Mouse (Mus musculus) kidney, embryonic 14.5 days (tissue): ENCODE data around the gene Traf5. TPM values are rescaled to one million over a fixed set of nuclear protein-coding genes. Genes with fewer than 3 reads are reported as not detected.

ENCODE experiments used
- ATAC-seq: fragments of 200-750 bp; cut with Nextera tagmentation; 2 replicates; pipeline ENCODE4 v1.8.0; 2017; ENCODE audit warnings: moderate number of reproducible peaks, mild to moderate bottlenecking, moderate TSS enrichment, moderate library complexity; ENCODE audit not compliant: low FRiP score, low TSS enrichment
- H3K27ac ChIP-seq: fragments of 300-500 bp; sonication (generic); 2 replicates; pipeline ENCODE4 v1.5.1; 2014; ENCODE audit warnings: low read depth, mild to moderate bottlenecking, low read length, moderate library complexity, mixed read lengths
- H3K27me3 ChIP-seq: fragments of 300-500 bp; sonication (generic); 2 replicates; pipeline ENCODE4 v1.6.1; 2014; ENCODE audit warnings: mild to moderate bottlenecking, low read length; ENCODE audit not compliant: control insufficient read depth, insufficient read depth
- H3K36me3 ChIP-seq: fragments of 300-500 bp; sonication (generic); 2 replicates; pipeline ENCODE4 v1.6.1; 2014; ENCODE audit warnings: low read length, mixed read lengths; ENCODE audit not compliant: control insufficient read depth, insufficient read depth
- H3K4me1 ChIP-seq: fragments of 300-500 bp; sonication (generic); 2 replicates; pipeline ENCODE4 v1.6.1; 2014; ENCODE audit warnings: low read length, mixed read lengths; ENCODE audit not compliant: control insufficient read depth, insufficient read depth
- H3K4me2 ChIP-seq: fragments of 300-500 bp; sonication (generic); replicated peaks from 2 replicates; pipeline ENCODE4 v1.6.1; 2014; ENCODE audit warnings: low read depth, mild to moderate bottlenecking, low read length
- H3K4me3 ChIP-seq: fragments of 300-500 bp; sonication (generic); 2 replicates; pipeline ENCODE4 v1.5.1; 2014; ENCODE audit warnings: mild to moderate bottlenecking, low read length
- H3K9ac ChIP-seq: fragments of 300-500 bp; sonication (generic); 2 replicates; pipeline ENCODE4 v1.6.1; 2014; ENCODE audit warnings: low read depth, mild to moderate bottlenecking, low read length, moderate library complexity
- H3K9me3 ChIP-seq: fragments of 300-500 bp; sonication (generic); 2 replicates; pipeline ENCODE4 v1.6.1; 2016; ENCODE audit warnings: low read length; ENCODE audit not compliant: control insufficient read depth
- WGBS: fragments of 180-500 bp; shearing (Covaris S2); extraction: QIAGEN DNeasy Blood & Tissue Kit; methylation state at CpG from one replicate; pipeline ENCODE4 v1.1.7; 2014; 5-methylcytosine and 5-hydroxymethylcytosine counted together
- polyA plus RNA-seq: library from polyadenylated mRNA; unstranded; fragments of >200 nt; fragmentation: Nextera tagmentation; extraction: Ambion mirVana; gene quantifications from 2 replicates; pipeline ENCODE4 v1.2.1, GENCODE M21; 2014

The Traf5 gene
- polyA plus RNA-seq, result 14.7 and 15.5 TPM in 2 replicates

DNA sequence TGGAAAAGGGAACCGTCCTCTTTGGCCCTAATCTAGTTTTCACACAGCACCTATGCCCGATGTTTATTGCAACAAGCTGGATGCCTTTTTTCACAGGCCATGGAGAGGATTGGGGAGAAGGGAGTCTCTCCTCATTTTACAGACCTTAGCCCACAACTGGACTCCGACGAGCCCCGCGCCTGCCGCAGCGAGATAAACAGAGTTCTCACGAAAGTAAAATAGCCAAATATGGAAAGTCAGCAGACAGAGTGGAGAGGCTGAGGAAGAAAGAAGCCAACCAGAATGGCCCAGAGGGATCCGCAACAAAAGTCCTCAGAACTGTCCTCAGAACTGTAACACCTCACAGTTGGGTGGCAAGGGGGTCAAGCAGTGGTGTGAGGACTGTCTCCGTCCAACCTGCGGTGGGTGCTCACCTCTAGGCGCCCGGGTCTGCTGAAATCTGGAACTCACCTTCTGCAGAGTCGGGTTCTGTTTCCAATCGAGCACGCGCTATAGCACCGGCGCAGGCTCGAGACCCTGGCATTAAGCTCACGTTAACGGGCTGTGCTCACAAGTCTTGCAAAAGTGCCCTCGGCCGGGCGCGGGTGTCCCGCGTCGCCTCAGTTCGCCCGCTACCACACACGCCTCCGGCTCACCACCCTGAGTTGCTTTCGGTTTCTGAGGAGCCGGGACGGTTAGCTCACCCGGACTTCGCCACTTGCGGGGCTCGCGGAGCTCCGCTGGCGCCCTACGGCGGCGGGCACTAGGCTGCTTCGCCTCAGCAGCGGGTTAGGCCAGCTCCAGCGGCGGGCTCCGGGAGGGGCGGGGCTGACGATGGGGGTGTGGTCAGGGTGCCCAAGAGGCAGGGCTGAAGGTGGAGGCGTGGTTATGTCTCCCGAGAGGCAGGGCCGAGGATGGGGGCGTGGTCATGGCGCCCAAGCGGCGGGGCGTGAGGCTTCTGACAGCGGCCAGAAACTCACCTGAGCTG is at the start of gene Traf5:
Gene Traf5, minus strand, starts transcription at position 754 of the 967 bp plus-strand sequence.
- no peaks in the 10 kb centered on the region for H3K36me3 ChIP-seq
- WGBS, result 2% methylated on average over 63 of the region's 63 CpGs
- no peaks in the 10 kb centered on the region for H3K9me3 ChIP-seq
- H3K4me2 ChIP-seq, result peak within 1 kb of the TSS; percentile 84
- H3K4me1 ChIP-seq, result 0 out of 2 replicates have a peak, but pooled peaks cover 10% of the 10 kb centered on the region
- ATAC-seq, result peak; percentile 98
- H3K27me3 ChIP-seq, result no peaks in the 10 kb centered on the region
- peak within 1 kb of the TSS; percentile 61; the same call in 1 of the 2 replicates for H3K27ac ChIP-seq
- peak within 1 kb of the TSS; percentile 58 for H3K4me3 ChIP-seq
- peak within 1 kb of the TSS; percentile 74 for H3K9ac ChIP-seq

DNA sequence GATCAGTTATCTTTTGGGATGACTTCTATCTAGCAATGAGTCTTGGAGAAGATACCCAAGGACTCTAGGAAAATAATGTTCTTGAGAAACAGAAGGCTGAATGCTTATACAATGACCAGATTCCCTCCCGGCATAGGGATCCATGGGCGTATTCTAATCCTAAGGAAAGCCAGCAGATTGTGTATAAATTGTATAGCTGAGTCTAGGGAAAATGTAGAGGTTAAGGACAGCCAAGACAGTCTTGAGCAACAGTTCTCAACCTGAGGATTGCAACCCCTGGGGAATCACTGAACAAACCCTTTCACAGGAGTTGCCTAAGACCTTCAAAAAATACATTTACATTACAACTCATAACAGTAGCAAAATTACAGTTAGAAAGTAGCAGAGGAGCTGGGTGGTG is 48.0 kb upstream of the Traf5 start:
- H3K4me1 ChIP-seq, result peaks cover 9% of the 10 kb centered on the region; the same call in 1 of the 2 replicates
- no peak for ATAC-seq

DNA sequence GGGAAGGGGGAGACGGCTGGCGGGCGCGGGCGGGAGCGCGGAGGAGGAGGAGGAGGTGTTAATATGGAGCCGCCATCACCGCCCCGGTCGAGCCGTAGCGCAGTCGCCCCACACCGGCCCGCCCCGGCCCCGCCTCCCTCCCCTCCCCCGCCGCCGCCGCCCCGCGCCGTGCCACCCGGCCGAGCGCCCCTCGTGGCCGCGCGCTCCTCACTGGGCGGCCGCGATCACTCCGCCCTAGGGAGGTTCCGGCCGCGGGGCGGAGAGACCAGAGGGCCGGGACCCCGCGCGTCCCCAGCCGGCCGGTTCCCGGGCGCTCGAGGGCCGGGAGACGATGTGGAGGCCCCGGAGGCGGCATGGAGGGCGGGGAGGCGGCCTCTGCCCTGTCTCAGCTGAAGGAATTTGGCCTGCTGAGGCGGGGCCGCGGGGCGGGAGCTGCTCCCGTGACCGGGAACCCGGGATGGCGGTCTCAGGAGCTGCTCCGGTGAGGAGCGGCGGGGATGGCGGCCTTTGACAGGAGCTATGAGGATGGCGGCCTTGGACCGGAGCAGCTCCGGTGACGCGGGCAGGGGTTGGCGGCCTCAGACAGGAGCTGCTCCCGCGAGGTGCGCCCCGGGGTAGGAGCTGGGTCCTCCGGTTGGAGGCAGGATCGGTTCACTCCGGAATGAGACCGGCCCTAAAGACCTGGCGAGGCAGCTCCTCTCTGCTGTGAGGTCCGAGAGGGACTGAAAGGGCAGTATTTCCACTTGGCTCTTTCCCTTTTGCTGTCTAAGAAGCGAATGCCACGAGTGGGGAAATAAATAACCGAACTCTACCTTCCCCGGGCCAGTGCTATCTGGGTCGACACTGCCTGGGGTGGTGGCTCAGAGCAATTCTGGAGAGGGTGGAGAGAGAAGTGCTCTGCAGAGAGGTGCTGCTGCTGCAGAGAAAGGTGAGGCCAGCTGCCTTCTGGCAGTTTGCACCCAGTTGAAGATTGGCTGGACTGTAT is 45.9 kb upstream of the Traf5 start, which contains the start of gene Rcor3:
Gene Rcor3, minus strand, starts transcription at position 137 of the 985 bp plus-strand sequence.
- peak; percentile 83 for ATAC-seq
- under 1% methylated on average over 54 of the region's 88 CpGs for WGBS
- peaks cover 4% of the 10 kb centered on the region; the same call in 1 of the 2 replicates for H3K36me3 ChIP-seq

More for the DNA sequence above, 48.0 kb upstream of the Traf5 start:
- WGBS, result 96% methylated on average over 2 of the region's 2 CpGs
- Histone ChIP-seq H3K4me3 (no peak overlapping the region), H3K9me3 (no peaks in the 10 kb centered on the region), H3K4me2 (no peak overlapping the region), H3K27ac (no peak overlapping the region), H3K9ac (no peak overlapping the region), H3K27me3 (no peaks in the 10 kb centered on the region), H3K36me3 (no peaks in the 10 kb centered on the region)

DNA sequence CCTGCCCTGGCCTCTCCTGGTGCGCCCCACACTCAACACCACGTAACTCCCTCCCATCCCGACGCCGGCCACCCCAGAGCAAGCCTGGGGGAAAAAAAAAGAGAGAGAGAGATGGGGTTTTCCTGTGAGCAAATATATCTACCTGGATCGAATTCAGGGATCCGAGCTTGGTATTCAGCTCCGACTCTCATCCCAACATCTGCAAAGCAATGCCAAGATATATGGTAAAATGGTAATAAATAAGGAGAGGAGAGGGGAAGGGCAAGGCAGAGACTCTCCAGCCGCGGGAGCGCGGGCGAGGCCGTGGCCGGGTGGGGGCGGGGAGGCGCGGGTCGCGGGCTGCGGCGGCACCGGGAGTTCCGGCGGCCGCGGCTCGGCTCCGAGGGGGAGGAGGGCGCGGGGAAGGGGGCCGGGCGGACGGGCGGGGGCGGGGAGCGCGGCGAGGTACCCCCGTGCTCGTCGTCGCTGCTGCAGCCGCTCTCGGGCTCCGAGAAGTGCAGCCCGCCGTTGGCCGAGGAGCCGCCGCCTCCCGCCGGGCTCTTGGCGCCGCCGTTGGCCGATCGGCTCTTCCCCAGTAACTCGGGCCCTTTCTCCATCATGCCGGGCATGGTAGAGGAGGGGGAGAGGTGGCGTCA is 45.0 kb upstream of the Traf5 start:
- Histone ChIP-seq H3K27ac (peak overlapping the region; percentile 97), H3K9ac (peak overlapping the region; percentile 92), H3K4me1 (peaks cover 9% of the 10 kb centered on the region; the same call in 1 of the 2 replicates), H3K4me3 (peak overlapping the region; percentile 84), H3K4me2 (peak overlapping the region; percentile 94), H3K27me3 (no peaks in the 10 kb centered on the region), H3K9me3 (no peaks in the 10 kb centered on the region), H3K36me3 (peaks cover 7% of the 10 kb centered on the region; the same call in 1 of the 2 replicates)
- WGBS, result under 1% methylated on average over 9 of the region's 61 CpGs
- ATAC-seq, result peak; percentile 58; the same call in 1 of the 2 replicates

More for the DNA sequence above, 45.9 kb upstream of the Traf5 start, which contains the start of gene Rcor3:
- Histone ChIP-seq H3K27ac (peak within 1 kb of the TSS; percentile 97), H3K9me3 (no peaks in the 10 kb centered on the region), H3K4me1 (peaks cover 9% of the 10 kb centered on the region; the same call in 1 of the 2 replicates), H3K4me3 (peak within 1 kb of the TSS; percentile 84), H3K27me3 (no peaks in the 10 kb centered on the region), H3K4me2 (peak within 1 kb of the TSS; percentile 94), H3K9ac (peak within 1 kb of the TSS; percentile 92)

DNA sequence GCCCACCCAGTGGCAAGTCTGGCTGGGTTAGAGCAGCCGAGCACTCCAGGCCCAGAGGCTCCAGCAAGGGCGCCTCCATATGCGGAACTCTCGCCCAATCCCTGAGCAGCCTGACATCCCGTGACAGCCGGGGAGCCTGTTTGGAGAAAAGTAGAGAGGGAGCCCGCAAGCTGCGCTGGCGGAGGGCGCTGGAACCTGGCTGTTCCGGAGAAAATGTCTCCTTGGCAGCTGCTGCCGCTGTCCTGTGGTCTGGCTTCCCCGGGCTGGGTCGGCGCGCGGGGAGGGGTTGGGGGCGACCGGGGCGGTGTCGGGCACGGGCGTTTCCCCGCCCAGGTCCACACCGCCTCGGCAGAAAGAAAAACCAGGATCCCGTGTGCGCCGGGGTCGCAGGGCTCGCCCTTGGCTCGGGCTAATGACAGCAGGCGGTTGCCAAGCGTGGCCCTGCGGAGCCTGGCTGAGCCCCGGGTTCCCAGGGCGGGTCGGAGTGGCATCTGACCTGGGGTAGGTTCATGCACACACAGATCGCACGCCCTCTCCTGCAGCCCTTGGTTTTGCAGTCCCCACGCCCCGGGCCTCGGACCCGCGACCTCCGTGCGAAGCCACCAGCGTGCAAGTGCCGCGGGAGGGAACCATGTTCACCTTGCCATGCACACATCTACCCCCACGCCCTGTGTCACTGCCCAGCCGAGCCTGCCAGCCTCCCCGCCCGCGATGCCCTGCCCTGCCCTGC is 44.4 kb upstream of the Traf5 start:
- Histone ChIP-seq H3K4me1 (peaks cover 9% of the 10 kb centered on the region; the same call in 1 of the 2 replicates), H3K4me3 (peak overlapping the region; percentile 84), H3K9ac (peak overlapping the region; percentile 92), H3K9me3 (no peaks in the 10 kb centered on the region), H3K4me2 (peak overlapping the region; percentile 94), H3K27me3 (no peaks in the 10 kb centered on the region), H3K27ac (peak overlapping the region; percentile 97), H3K36me3 (peaks cover 7% of the 10 kb centered on the region; the same call in 1 of the 2 replicates)
- peak; percentile 86 for ATAC-seq
- under 1% methylated on average over 47 of the region's 55 CpGs for WGBS

DNA sequence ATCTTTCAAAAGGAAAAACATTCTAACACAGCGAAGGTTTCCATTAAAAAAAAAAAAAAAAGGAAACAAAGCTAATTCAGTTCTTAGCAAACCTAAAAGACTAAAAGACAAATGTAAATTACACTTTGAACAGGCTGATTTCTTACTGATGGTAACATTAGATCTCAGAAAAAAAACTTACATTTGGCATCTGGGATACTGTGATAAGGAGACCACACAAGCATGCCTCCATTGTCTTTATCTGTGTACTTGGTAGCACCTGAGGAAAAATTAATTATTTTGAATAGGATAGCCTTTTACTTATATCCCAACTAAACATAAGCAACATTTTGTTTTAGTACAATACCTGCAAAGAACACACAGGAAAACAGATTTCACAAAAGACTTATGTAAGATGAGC is 37.8 kb upstream of the Traf5 start:
- H3K4me1 ChIP-seq, result no peaks in the 10 kb centered on the region
- H3K9ac ChIP-seq, result no peak overlapping the region
- no peak for ATAC-seq
- H3K36me3 ChIP-seq, result peaks cover 28% of the 10 kb centered on the region
- H3K27ac ChIP-seq, result no peak overlapping the region
- 94% methylated on average over 1 of the region's 1 CpGs for WGBS
- no peak overlapping the region for H3K4me2 ChIP-seq
- no peak overlapping the region for H3K4me3 ChIP-seq
- no peaks in the 10 kb centered on the region for H3K27me3 ChIP-seq
- H3K9me3 ChIP-seq, result no peaks in the 10 kb centered on the region

DNA sequence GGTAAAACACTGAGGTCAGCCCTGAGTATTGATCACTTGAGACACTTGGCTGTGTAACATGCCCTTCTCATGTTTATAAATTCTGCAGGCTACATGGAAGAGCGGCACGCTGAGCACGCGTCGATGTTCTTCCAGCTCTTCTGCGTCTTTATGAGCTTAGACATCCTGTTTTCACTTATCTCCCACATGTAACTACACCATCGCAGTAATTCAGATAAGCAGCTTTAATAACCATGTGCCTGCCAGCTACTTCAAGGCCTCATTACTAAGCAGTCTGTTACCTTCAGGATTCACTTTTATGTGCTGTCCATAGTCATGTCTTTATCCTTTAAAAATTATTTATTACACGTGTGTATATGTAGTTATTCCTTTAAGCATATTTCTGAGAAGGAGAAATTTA is 36.0 kb upstream of the Traf5 start:
- no peak overlapping the region for H3K4me3 ChIP-seq
- no peaks in the 10 kb centered on the region for H3K4me1 ChIP-seq
- 94% methylated on average over 8 of the region's 8 CpGs for WGBS
- ATAC-seq, result no peak
- H3K9ac ChIP-seq, result no peak overlapping the region
- no peaks in the 10 kb centered on the region for H3K27me3 ChIP-seq
- no peak overlapping the region for H3K27ac ChIP-seq
- no peak overlapping the region for H3K4me2 ChIP-seq
- peaks cover 36% of the 10 kb centered on the region for H3K36me3 ChIP-seq
- no peaks in the 10 kb centered on the region for H3K9me3 ChIP-seq
